Mouse (Mus musculus): Measurements from ENCODE around the gene Mapk11. TPM values are rescaled to one million over a fixed set of nuclear protein-coding genes. Genes with fewer than 3 reads are reported as not detected.

Gene Mapk11
- polyA plus RNA-seq, 1 experiment from 2014 or later = 46.8 TPM

DNA sequence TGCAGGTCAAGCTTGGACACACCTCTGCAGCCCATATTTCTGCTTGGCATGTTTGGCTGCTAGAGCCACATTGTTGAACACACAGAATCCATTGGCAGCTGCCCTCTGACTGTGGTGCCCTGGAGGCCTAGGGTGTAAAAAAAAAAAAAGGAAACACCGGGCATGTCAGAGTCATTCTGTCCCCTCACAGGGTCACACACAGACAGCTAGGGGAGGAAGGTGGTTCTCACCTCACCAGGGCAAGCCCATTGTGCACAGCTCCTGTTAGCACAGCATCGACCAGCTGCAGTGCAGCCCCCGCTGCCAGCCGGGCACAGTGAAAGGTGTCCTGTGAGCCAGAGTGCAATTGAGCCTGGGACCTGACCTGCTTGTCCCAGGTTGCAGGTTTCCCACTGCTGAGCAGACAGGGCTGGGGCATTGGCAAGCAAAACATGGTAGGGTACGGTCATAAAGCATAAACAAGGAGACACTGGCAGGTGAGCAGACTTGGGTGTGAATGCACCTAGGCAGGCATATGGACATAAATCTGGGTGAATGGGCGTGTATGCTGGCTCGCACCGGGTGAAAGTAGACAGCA, 22.0 kb downstream of the Mapk11 start:
- Histone ChIP-seq H3K9me3 (ENCODE audit: control insufficient read depth, low read length) (no peaks in the 10 kb centered on the region), H3K4me1 (replicated peaks; ENCODE audit: control insufficient read depth, insufficient read depth, low read length) (peaks cover 27% of the 10 kb centered on the region), H3K4me2 (ENCODE audit: low read length) (peak overlapping the region; percentile 92), H3K27ac (ENCODE audit: low read length) (no peak overlapping the region), H3K9ac (replicated peaks; ENCODE audit: low read depth, low read length) (peak overlapping the region; percentile 80), H3K4me3 (replicated peaks; ENCODE audit: low read length) (peak overlapping the region; percentile 78), H3K27me3 (replicated peaks; ENCODE audit: control insufficient read depth, insufficient read depth, low read length) (no peaks in the 10 kb centered on the region), H3K36me3 (ENCODE audit: control insufficient read depth, insufficient read depth) (no peaks in the 10 kb centered on the region)
- 80% methylated on average over 8 of the region's 8 CpGs for WGBS
- no peak for ATAC-seq

DNA sequence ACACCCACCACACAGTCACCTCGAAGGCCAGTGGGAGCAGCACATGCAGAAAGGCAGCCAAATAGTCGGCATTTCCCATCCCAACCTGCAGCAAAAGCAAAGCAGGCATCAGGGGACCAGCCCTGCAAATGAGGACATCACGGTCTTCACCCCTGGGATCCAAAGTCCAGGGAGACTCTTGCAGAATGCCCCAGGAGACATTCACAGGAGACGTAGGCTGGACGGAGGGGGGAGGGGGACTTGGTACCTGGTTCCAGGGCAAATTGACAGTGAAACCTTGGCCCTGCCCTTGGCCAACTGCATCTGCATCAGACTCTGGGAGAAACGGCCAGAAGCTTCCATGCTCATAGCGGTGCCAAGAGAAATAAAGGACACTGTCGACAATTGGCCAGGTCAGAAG, 22.8 kb downstream of the Mapk11 start:
- H3K4me3 ChIP-seq (replicated peaks; ENCODE audit: low read length) = no peak overlapping the region
- 88% methylated on average over 8 of the region's 8 CpGs for WGBS
- peaks cover 35% of the 10 kb centered on the region for H3K4me1 ChIP-seq (replicated peaks; ENCODE audit: control insufficient read depth, insufficient read depth, low read length)
- no peak overlapping the region for H3K4me2 ChIP-seq (ENCODE audit: low read length)
- no peaks in the 10 kb centered on the region for H3K27me3 ChIP-seq (replicated peaks; ENCODE audit: control insufficient read depth, insufficient read depth, low read length)
- H3K9me3 ChIP-seq (ENCODE audit: control insufficient read depth, low read length) = no peaks in the 10 kb centered on the region
- H3K36me3 ChIP-seq (ENCODE audit: control insufficient read depth, insufficient read depth) = no peaks in the 10 kb centered on the region
- no peak for ATAC-seq
- H3K9ac ChIP-seq (replicated peaks; ENCODE audit: low read depth, low read length) = no peak overlapping the region
- H3K27ac ChIP-seq (ENCODE audit: low read length) = no peak overlapping the region

DNA sequence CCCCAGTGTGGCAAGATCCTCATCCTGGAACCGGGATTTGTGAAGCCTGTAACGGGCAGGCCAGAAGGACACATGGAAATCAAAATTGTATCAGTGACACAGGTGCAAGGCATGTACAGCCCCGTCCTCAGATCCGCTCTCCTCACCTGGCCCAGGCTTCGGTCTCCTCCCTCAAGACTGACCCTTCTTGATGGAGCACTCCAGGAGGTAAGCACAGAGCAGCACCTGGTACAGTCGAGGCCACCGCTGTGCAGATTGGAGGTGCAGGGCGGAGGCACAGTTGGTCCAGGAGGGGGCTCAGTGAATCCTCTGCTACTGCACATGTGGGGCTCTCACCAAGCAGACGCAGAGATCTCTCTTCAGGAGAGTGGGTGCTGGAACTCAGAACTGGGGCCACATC, 24.1 kb downstream of the Mapk11 start:
- H3K27me3 ChIP-seq (replicated peaks; ENCODE audit: control insufficient read depth, insufficient read depth, low read length) = no peaks in the 10 kb centered on the region
- H3K4me3 ChIP-seq (replicated peaks; ENCODE audit: low read length) = no peak overlapping the region
- H3K4me1 ChIP-seq (replicated peaks; ENCODE audit: control insufficient read depth, insufficient read depth, low read length) = peaks cover 48% of the 10 kb centered on the region
- H3K27ac ChIP-seq (ENCODE audit: low read length) = no peak overlapping the region
- H3K4me2 ChIP-seq (ENCODE audit: low read length) = no peak overlapping the region
- no peaks in the 10 kb centered on the region for H3K9me3 ChIP-seq (ENCODE audit: control insufficient read depth, low read length)
- H3K9ac ChIP-seq (replicated peaks; ENCODE audit: low read depth, low read length) = no peak overlapping the region
- 91% methylated on average over 9 of the region's 9 CpGs for WGBS
- H3K36me3 ChIP-seq (ENCODE audit: control insufficient read depth, insufficient read depth) = no peaks in the 10 kb centered on the region
- ATAC-seq = no peak

DNA sequence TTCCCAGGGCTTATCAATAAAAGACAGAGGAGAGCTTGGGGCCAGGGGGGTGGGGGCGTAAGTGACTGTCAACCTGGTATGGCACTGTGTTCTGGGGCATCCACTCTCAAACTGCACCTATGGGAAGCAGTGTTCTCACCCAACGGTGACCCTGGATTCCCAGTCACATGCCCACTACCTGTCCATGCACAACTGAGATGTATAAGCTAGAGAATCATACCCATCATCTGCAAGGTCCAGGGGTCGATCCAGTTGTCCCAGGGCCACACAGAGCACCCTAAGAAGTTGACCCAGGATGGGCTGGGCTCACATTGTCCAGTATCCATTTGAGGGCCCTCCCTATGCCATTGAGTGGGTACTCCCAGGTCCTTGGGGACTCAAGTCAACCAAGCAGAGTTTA, 25.1 kb downstream of the Mapk11 start:
- Histone ChIP-seq H3K36me3 (ENCODE audit: control insufficient read depth, insufficient read depth) (no peaks in the 10 kb centered on the region), H3K9me3 (ENCODE audit: control insufficient read depth, low read length) (no peaks in the 10 kb centered on the region), H3K27ac (ENCODE audit: low read length) (no peak overlapping the region), H3K9ac (replicated peaks; ENCODE audit: low read depth, low read length) (no peak overlapping the region), H3K4me3 (replicated peaks; ENCODE audit: low read length) (no peak overlapping the region), H3K4me1 (replicated peaks; ENCODE audit: control insufficient read depth, insufficient read depth, low read length) (peaks cover 56% of the 10 kb centered on the region), H3K27me3 (replicated peaks; ENCODE audit: control insufficient read depth, insufficient read depth, low read length) (no peaks in the 10 kb centered on the region), H3K4me2 (ENCODE audit: low read length) (no peak overlapping the region)
- WGBS = 93% methylated on average over 3 of the region's 3 CpGs
- ATAC-seq = no peak

DNA sequence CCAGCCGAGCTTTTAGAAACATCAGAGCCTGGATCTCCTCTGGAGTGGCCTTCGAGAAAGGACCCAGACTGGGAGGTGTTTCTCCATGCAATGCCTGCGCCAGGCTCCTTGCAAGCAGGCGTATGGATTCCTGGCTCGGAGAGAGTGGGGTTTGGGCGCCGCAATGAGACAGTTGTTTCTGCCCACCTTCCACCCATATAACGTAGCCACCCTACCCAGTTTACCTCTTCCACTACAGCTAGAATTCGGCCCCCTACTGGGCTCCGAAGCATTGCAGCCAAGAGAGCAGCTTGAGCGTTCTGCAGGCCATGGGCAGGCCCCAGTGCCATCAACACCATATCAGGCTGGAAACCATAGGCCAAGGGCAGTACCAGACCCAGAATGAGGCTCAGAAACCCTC, 25.8 kb downstream of the Mapk11 start:
- ATAC-seq = peak; percentile 18; the same call in 1 of the 2 replicates
- Histone ChIP-seq H3K4me3 (replicated peaks; ENCODE audit: low read length) (peak overlapping the region; percentile 80), H3K27me3 (replicated peaks; ENCODE audit: control insufficient read depth, insufficient read depth, low read length) (no peaks in the 10 kb centered on the region), H3K36me3 (ENCODE audit: control insufficient read depth, insufficient read depth) (no peaks in the 10 kb centered on the region), H3K4me2 (ENCODE audit: low read length) (peak overlapping the region; percentile 99), H3K27ac (ENCODE audit: low read length) (peak overlapping the region; percentile 93), H3K4me1 (replicated peaks; ENCODE audit: control insufficient read depth, insufficient read depth, low read length) (peaks cover 52% of the 10 kb centered on the region), H3K9me3 (ENCODE audit: control insufficient read depth, low read length) (no peaks in the 10 kb centered on the region), H3K9ac (replicated peaks; ENCODE audit: low read depth, low read length) (peak overlapping the region; percentile 75)
- WGBS = 25% methylated on average over 11 of the region's 11 CpGs

DNA sequence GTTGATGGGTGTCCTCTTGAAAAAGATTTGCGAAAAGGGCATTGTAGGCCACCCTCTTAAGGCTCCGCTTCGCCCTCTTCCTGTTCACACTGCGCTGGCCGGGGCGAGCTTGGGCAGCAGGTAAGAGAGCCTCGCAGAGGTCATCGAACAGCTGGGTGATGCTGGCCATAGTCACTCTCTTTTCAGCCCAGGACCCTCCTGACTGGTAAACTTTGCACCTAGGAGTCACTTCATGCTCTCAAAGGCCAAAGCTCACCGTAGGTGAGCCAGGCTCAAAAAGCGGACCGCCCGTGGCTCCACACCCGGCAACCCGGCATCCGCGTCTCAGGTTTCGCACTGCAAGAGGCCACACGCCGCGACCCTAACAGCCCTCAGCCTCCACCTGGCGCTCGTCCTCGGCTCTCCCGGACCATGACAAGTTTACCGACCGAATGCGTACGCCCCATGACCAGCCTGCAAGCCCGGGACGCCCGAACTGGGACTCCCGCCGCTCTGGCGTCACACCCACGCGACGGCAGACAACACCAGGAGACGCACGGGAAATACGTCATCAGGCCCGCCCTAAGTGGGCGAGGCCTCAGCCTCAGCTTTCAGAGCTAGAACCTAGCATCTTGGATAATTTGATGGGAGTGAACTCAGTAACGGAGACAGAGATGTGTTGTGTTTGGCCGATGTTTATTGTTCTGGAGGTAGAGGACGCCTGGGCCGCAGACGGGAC, 26.6 kb downstream of the Mapk11 start, which contains the start of gene Tubgcp6:
TSS of gene Tubgcp6 (minus strand) at position 464 of the 718 bp plus-strand sequence.
- Histone ChIP-seq H3K4me1 (replicated peaks; ENCODE audit: control insufficient read depth, insufficient read depth, low read length) (peaks cover 47% of the 10 kb centered on the region), H3K36me3 (ENCODE audit: control insufficient read depth, insufficient read depth) (no peaks in the 10 kb centered on the region), H3K4me2 (ENCODE audit: low read length) (peak within 1 kb of the TSS; percentile 99), H3K27me3 (replicated peaks; ENCODE audit: control insufficient read depth, insufficient read depth, low read length) (no peaks in the 10 kb centered on the region), H3K27ac (ENCODE audit: low read length) (peak within 1 kb of the TSS; percentile 93), H3K9me3 (ENCODE audit: control insufficient read depth, low read length) (no peaks in the 10 kb centered on the region), H3K9ac (replicated peaks; ENCODE audit: low read depth, low read length) (peak within 1 kb of the TSS; percentile 75), H3K4me3 (replicated peaks; ENCODE audit: low read length) (peak within 1 kb of the TSS; percentile 80)
- under 1% methylated on average over 47 of the region's 47 CpGs for WGBS
- peak; percentile 89 for ATAC-seq

DNA sequence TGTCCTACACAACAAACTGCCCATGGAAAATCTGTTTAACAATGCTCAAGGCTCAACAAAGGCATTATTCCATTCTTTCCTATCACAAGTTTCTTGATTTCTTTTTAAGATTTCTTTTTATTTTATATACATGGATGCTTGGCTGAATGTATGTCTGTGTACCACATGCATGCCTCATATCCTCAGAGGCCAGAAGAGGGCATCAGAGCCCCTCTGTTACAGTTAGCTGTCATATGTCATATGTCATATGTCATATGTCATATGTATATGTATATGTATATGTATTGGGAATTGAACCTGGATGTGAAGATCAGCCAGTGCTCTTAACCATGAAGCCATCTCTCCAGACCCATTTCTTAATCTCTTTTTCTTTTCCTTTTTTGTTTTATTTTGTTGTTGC, 31.4 kb downstream of the Mapk11 start:
- Histone ChIP-seq H3K4me1 (replicated peaks; ENCODE audit: control insufficient read depth, insufficient read depth, low read length) (peaks cover 32% of the 10 kb centered on the region), H3K4me3 (replicated peaks; ENCODE audit: low read length) (no peak overlapping the region), H3K9me3 (ENCODE audit: control insufficient read depth, low read length) (no peaks in the 10 kb centered on the region), H3K36me3 (ENCODE audit: control insufficient read depth, insufficient read depth) (0 out of 2 replicates have a peak, but pooled peaks cover 3% of the 10 kb centered on the region), H3K27me3 (replicated peaks; ENCODE audit: control insufficient read depth, insufficient read depth, low read length) (no peaks in the 10 kb centered on the region), H3K9ac (replicated peaks; ENCODE audit: low read depth, low read length) (no peak overlapping the region), H3K4me2 (ENCODE audit: low read length) (no peak overlapping the region), H3K27ac (ENCODE audit: low read length) (no peak overlapping the region)
- ATAC-seq = no peak

DNA sequence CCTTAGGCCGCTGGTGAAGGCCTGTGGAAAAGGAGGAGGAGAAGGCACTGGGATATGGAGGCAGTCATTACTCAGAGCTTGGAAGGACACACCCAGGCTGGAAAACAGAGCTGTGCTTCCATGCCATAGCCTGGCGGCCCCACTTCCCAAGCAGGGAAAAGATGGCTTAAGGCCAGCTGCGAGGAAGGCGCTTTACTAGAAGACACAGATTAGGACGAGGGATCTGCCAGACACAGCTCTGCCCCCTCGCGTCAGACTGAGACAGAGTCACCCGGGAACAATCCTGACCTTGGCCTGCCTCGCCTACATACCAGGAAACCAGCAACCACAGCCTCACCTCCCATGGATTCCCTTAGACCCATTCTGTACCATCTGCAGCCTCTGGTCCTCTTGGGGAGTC, 39.3 kb downstream of the Mapk11 start:
- ATAC-seq = no peak
- Histone ChIP-seq H3K4me3 (replicated peaks; ENCODE audit: low read length) (no peak overlapping the region), H3K9me3 (ENCODE audit: control insufficient read depth, low read length) (no peaks in the 10 kb centered on the region), H3K9ac (replicated peaks; ENCODE audit: low read depth, low read length) (no peak overlapping the region), H3K4me1 (replicated peaks; ENCODE audit: control insufficient read depth, insufficient read depth, low read length) (no peaks in the 10 kb centered on the region), H3K4me2 (ENCODE audit: low read length) (no peak overlapping the region), H3K27me3 (replicated peaks; ENCODE audit: control insufficient read depth, insufficient read depth, low read length) (no peaks in the 10 kb centered on the region), H3K27ac (ENCODE audit: low read length) (no peak overlapping the region), H3K36me3 (ENCODE audit: control insufficient read depth, insufficient read depth) (peaks cover 25% of the 10 kb centered on the region)
- WGBS = 89% methylated on average over 9 of the region's 9 CpGs

DNA sequence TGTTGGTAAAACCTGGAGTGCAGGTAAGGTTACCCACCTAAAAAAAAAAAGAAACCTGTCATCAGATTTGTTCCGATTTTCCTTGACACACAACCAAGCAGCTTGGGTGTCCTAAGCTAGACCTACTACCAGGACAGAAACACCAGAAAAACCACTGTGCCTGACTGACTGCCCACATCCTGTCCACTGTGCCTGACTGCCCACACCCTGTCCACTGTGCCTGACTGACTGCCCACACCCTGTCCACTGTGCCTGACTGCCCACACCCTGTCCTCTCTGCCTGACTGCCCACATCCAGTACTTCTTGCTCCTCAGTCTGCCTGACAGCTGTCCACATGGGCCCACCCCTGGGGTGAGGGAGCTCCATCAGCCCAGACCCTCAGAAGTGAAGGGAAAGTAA, 42.5 kb downstream of the Mapk11 start:
- H3K4me3 ChIP-seq (replicated peaks; ENCODE audit: low read length) = no peak overlapping the region
- no peaks in the 10 kb centered on the region for H3K4me1 ChIP-seq (replicated peaks; ENCODE audit: control insufficient read depth, insufficient read depth, low read length)
- H3K9ac ChIP-seq (replicated peaks; ENCODE audit: low read depth, low read length) = no peak overlapping the region
- no peaks in the 10 kb centered on the region for H3K9me3 ChIP-seq (ENCODE audit: control insufficient read depth, low read length)
- H3K36me3 ChIP-seq (ENCODE audit: control insufficient read depth, insufficient read depth) = peaks cover 27% of the 10 kb centered on the region
- H3K27me3 ChIP-seq (replicated peaks; ENCODE audit: control insufficient read depth, insufficient read depth, low read length) = no peaks in the 10 kb centered on the region
- ATAC-seq = no peak
- H3K4me2 ChIP-seq (ENCODE audit: low read length) = no peak overlapping the region
- 94% methylated on average over 1 of the region's 1 CpGs for WGBS
- H3K27ac ChIP-seq (ENCODE audit: low read length) = no peak overlapping the region
